Mouse (Mus musculus) heart, adult 2 months (tissue): ENCODE data around the gene Gm15155. TPM values are rescaled to one million over a fixed set of nuclear protein-coding genes. Genes with fewer than 3 reads are reported as not detected.

Experiments used
- DNase-seq, 2 experiments: peaks; one replicate each; pipeline ENCODE4 v3.0.0; 2021
- H3K27ac ChIP-seq: fragments of 200-600 bp; 2 replicates; pipeline ENCODE4 v1.8.1; 2022
- H3K27me3 ChIP-seq: fragments of 200-500 bp; 2 replicates; pipeline ENCODE4 v1.6.1; 2012; ENCODE audit warnings: mild to moderate bottlenecking, low read length, inconsistent platforms, mixed read lengths; ENCODE audit not compliant: control insufficient read depth, insufficient read depth
- H3K36me3 ChIP-seq: fragments of 200-500 bp; 2 replicates; pipeline ENCODE4 v1.6.1; 2012; ENCODE audit warnings: low read length, inconsistent platforms; ENCODE audit not compliant: control insufficient read depth, insufficient read depth
- H3K4me1 ChIP-seq: fragments of 200-500 bp; 2 replicates; pipeline ENCODE4 v1.6.1; 2011; ENCODE audit warnings: low read length; ENCODE audit not compliant: control insufficient read depth, insufficient read depth
- H3K4me3 ChIP-seq: fragments of 200-600 bp; 2 replicates; pipeline ENCODE4 v1.8.1; 2022
- H3K79me2 ChIP-seq: fragments of 200-500 bp; replicated peaks from 2 replicates; pipeline ENCODE4 v1.6.1; 2012; ENCODE audit warnings: mild to moderate bottlenecking, inconsistent platforms, low read length, moderate library complexity, mixed read lengths; ENCODE audit not compliant: control insufficient read depth, insufficient read depth
- H3K9ac ChIP-seq: fragments of 200-500 bp; 2 replicates; pipeline ENCODE4 v1.6.1; 2012; ENCODE audit warnings: low read depth, mild to moderate bottlenecking, control low read depth, inconsistent platforms, low read length, mixed read lengths
- CTCF ChIP-seq: fragments of 200-600 bp; IDR thresholded peaks from 2 replicates; pipeline ENCODE4 v1.8.1; 2022; ENCODE audit warnings: antibody characterized with exemption, mild to moderate bottlenecking, moderate library complexity
- EP300 ChIP-seq: fragments of 200-500 bp; IDR thresholded peaks from 2 replicates; pipeline ENCODE4 v1.6.1; 2011; ENCODE audit warnings: low read depth, low read length, control low read depth; ENCODE audit not compliant: insufficient read depth
- POLR2A ChIP-seq: fragments of 200-500 bp; IDR thresholded peaks from 2 replicates; pipeline ENCODE4 v1.6.1; 2011; ENCODE audit warnings: mild to moderate bottlenecking, low read depth, low read length, control low read depth; ENCODE audit not compliant: insufficient read depth
- WGBS: fragments of 180-500 bp; shearing (Covaris S2); methylation state at CpG from one replicate; pipeline ENCODE4 v1.1.7; 2018; 5-methylcytosine and 5-hydroxymethylcytosine counted together
- intact Hi-C: fragments of 180-260 bp; cut with DNase I; formaldehyde crosslinking; loops from one replicate; pipeline ENCODE4 v1.15.1; 2025
- polyA plus RNA-seq: library from polyadenylated mRNA; depleted of rRNA; stranded (reverse); fragments of >200 nt; gene quantifications from 2 replicates; pipeline ENCODE4 v1.2.3, GENCODE M21; 2012
- total RNA-seq, 2 experiments: library from RNA; stranded (reverse); gene quantifications; 2 replicates each; pipeline ENCODE4 v1.2.3; 2021

Gene Gm15155
- total and polyA plus RNA-seq, 3 experiments = not detected

GRCm38 (mm10) chrX:155888118-155888517 lies 263.6 kb downstream of the Gm15155 start:
- Histone ChIP-seq H3K27me3 (no peaks in the 10 kb centered on the region), H3K27ac (no peak overlapping the region), H3K4me3 (no peak overlapping the region), H3K79me2 (no peaks in the 10 kb centered on the region), H3K9ac (no peak overlapping the region), H3K36me3 (no peaks in the 10 kb centered on the region), H3K4me1 (no peaks in the 10 kb centered on the region)
- 48% methylated on average over 1 of the region's 1 CpGs for WGBS
- TF ChIP-seq EP300 (no peak), POLR2A (no peak), CTCF (no peak)
- intact Hi-C loops = no loop called here
- DNase-seq = no peak

- Histone ChIP-seq H3K79me2 (no peaks in the 10 kb centered on the region), H3K36me3 (no peaks in the 10 kb centered on the region), H3K27me3 (no peaks in the 10 kb centered on the region), H3K4me3 (no peak overlapping the region), H3K4me1 (no peaks in the 10 kb centered on the region), H3K9ac (no peak overlapping the region), H3K27ac (no peak overlapping the region)
- TF ChIP-seq EP300 (no peak), CTCF (no peak), POLR2A (no peak)
- intact Hi-C loops = no loop called here
- WGBS = 39% methylated on average over 1 of the region's 1 CpGs
- no peak for DNase-seq
Measured at GRCm38 (mm10) chrX:155900040-155900439, 275.5 kb downstream of the Gm15155 start.

- Histone ChIP-seq H3K4me3 (no peak overlapping the region), H3K79me2 (no peaks in the 10 kb centered on the region), H3K27ac (no peak overlapping the region), H3K9ac (no peak overlapping the region), H3K27me3 (no peaks in the 10 kb centered on the region), H3K4me1 (no peaks in the 10 kb centered on the region), H3K36me3 (no peaks in the 10 kb centered on the region)
- TF ChIP-seq CTCF = no peak
- no peak for TF ChIP-seq POLR2A
- TF ChIP-seq EP300 = no peak
- intact Hi-C loops = no loop called here
- DNase-seq = no peak
Measured at GRCm38 (mm10) chrX:155901742-155902141, 277.2 kb downstream of the Gm15155 start.

- intact Hi-C loops = no loop called here
- no peaks in the 10 kb centered on the region for H3K36me3 ChIP-seq
- TF ChIP-seq EP300 = no peak
- no peak for TF ChIP-seq CTCF
- TF ChIP-seq POLR2A = no peak
- H3K4me3 ChIP-seq = no peak overlapping the region
- H3K9ac ChIP-seq = no peak overlapping the region
- 23% methylated on average over 1 of the region's 1 CpGs for WGBS
- no peak overlapping the region for H3K27ac ChIP-seq
- H3K4me1 ChIP-seq = no peaks in the 10 kb centered on the region
- DNase-seq = no peak
- H3K79me2 ChIP-seq = no peaks in the 10 kb centered on the region
- no peaks in the 10 kb centered on the region for H3K27me3 ChIP-seq
Measured at GRCm38 (mm10) chrX:155903108-155903507, 278.6 kb downstream of the Gm15155 start.

DNA sequence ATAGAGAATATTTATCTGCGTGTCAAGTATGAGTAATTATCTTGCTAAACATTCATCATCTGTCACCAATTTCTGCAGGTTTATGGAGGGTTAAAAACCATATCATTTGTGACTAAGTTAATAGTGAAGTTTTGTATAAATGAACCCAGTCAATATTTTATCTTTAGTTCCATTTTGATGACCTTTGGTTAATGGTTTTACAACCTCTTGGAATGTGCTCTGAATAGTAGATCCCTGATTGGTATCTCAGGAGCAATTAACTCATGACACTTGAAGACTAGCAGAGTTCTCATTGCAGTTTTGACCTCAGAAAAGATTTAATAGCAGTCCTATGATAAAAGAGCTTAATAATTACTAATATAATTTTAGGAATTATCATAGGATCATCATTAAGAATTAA lies 385.2 kb downstream of the Gm15155 start:
- Histone ChIP-seq H3K27me3 (no peaks in the 10 kb centered on the region), H3K79me2 (no peaks in the 10 kb centered on the region), H3K27ac (no peak overlapping the region), H3K4me1 (no peaks in the 10 kb centered on the region), H3K36me3 (no peaks in the 10 kb centered on the region), H3K4me3 (no peak overlapping the region), H3K9ac (no peak overlapping the region)
- no peak for DNase-seq
- TF ChIP-seq CTCF (no peak), EP300 (no peak), POLR2A (no peak)
- WGBS = 54% methylated on average over 1 of the region's 1 CpGs
- intact Hi-C loops = no loop called here

GRCm38 (mm10) chrX:156155776-156156175 lies 531.2 kb downstream of the Gm15155 start:
- DNase-seq = no peak
- 44% methylated on average over 2 of the region's 2 CpGs for WGBS
- H3K4me1 ChIP-seq = no peaks in the 10 kb centered on the region
- H3K9ac ChIP-seq = no peak overlapping the region
- no peaks in the 10 kb centered on the region for H3K79me2 ChIP-seq
- intact Hi-C loops = no loop called here
- no peaks in the 10 kb centered on the region for H3K36me3 ChIP-seq
- TF ChIP-seq CTCF (no peak), EP300 (no peak), POLR2A (no peak)
- H3K4me3 ChIP-seq = no peak overlapping the region
- no peaks in the 10 kb centered on the region for H3K27me3 ChIP-seq
- H3K27ac ChIP-seq = no peak overlapping the region
